Mouse (Mus musculus): Measurements from ENCODE around the gene Taok3.

DNA sequence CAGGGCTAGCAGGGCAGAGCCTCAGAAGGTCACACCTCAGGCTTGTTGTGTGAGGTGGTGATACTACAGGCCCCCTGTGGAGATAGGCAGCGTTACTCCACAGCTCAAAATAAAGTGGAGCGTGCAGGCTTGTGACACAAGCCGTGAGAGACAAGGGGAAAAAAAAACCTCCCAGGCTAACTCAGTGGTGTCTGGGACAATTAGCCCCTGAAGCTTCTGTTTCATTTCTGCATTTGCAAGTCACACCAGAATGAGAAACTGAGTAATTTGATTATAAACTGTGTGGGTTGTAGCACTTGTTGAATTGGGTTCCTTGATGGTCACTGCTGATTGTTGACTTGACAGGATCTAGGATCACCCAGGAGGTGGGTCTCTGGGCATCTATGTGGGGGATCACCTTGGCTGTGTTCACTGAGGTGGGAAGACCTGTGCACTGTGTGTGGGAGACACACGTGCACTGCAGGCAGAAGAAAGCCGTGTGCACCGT, 39.9 kb downstream of the Taok3 start:
- no peak for TF ChIP-seq POLR2A (IDR thresholded peaks at IDR 0.05; ENCODE audit: insufficient read depth, low read depth, low read length)
- TF ChIP-seq CTCF (IDR thresholded peaks at IDR 0.05), result peak; percentile 15; the same call in 1 of the 2 replicates
